Mouse (Mus musculus) CD4-positive, CD25-positive, alpha-beta regulatory T cell (primary cell): ENCODE results near the gene Gm11938. TPM values are rescaled to one million over a fixed set of nuclear protein-coding genes. Genes with fewer than 3 reads are reported as not detected.

Experiments
- polyA plus RNA-seq: library from polyadenylated mRNA; unstranded; fragments of 100-300 nt; shearing (Covaris generic); gene quantifications from one replicate; pipeline ENCODE4 v1.2.1, GENCODE M21; 2017

Gm11938 gene
- not detected for polyA plus RNA-seq

GRCm38 (mm10) chr11:99603208-99603607 lies at the start of gene Gm11938:
Gm11938 (minus strand) TSS chr11:99603308.

GRCm38 (mm10) chr11:99650136-99650535 lies 47.0 kb upstream of the Gm11938 start, which contains the start of gene Gm11555:
Gm11555 (minus strand) TSS chr11:99650236.

GRCm38 (mm10) chr11:99643635-99644139 lies 40.6 kb upstream of the Gm11938 start, which contains the start of gene Krtap4-7:
Krtap4-7 (minus strand) TSS chr11:99644089.

GRCm38 (mm10) chr11:99634653-99635134 lies 31.6 kb upstream of the Gm11938 start, which contains the start of gene Krtap4-2:
Krtap4-2 (minus strand) TSS chr11:99635084.

GRCm38 (mm10) chr11:99628138-99628537 lies 25.0 kb upstream of the Gm11938 start, which contains the start of gene Krtap4-1:
Krtap4-1 (minus strand) TSS chr11:99628238.

GRCm38 (mm10) chr11:99620335-99620734 lies 17.2 kb upstream of the Gm11938 start, which contains the start of gene Gm11562:
Gm11562 (minus strand) TSS chr11:99620435.

GRCm38 (mm10) chr11:99614796-99615363 lies 11.8 kb upstream of the Gm11938 start, which contains the start of gene Krtap2-4:
Krtap2-4 (minus strand) TSS chr11:99614846.

GRCm38 (mm10) chr11:99610089-99610488 lies 7.0 kb upstream of the Gm11938 start, which contains the start of gene Gm11937:
Gm11937 (minus strand) TSS chr11:99610189.

GRCm38 (mm10) chr11:99597742-99598141 lies 5.4 kb downstream of the Gm11938 start, which contains the start of gene Krtap9-3:
Krtap9-3 (minus strand) TSS chr11:99598105.

GRCm38 (mm10) chr11:99590981-99591380 lies 12.1 kb downstream of the Gm11938 start, which contains the start of gene Krtap1-3:
Krtap1-3 (minus strand) TSS chr11:99591339.

GRCm38 (mm10) chr11:99583245-99583704 lies 19.8 kb downstream of the Gm11938 start, which contains the start of gene Krtap1-4:
Krtap1-4 (minus strand) TSS chr11:99583654.

GRCm38 (mm10) chr11:99580636-99581035 lies 22.5 kb downstream of the Gm11938 start, which contains the start of gene Krtap1-5:
Krtap1-5 (minus strand) TSS chr11:99581016.

GRCm38 (mm10) chr11:99566530-99566929 lies 36.6 kb downstream of the Gm11938 start, which contains the start of gene Krtap3-1:
Krtap3-1 (minus strand) TSS chr11:99566630.

GRCm38 (mm10) chr11:99559366-99559765 lies 43.7 kb downstream of the Gm11938 start, which contains the start of gene Gm11939:
Gm11939 (minus strand) TSS chr11:99559466.

GRCm38 (mm10) chr11:99556753-99557152 lies 46.4 kb downstream of the Gm11938 start, which contains the start of gene Krtap3-2:
Krtap3-2 (minus strand) TSS chr11:99556853.

Other genes with a start within 250 kb of the Gm11938 start
- gene Krt28, start 228.4 kb downstream of the Gm11938 start, polyA plus RNA-seq = not detected
- gene Krt10, start 213.9 kb downstream of the Gm11938 start, polyA plus RNA-seq = 15.0 TPM
- gene Krt12, start 181.0 kb downstream of the Gm11938 start, polyA plus RNA-seq = not detected
- not detected for gene Krt20, start 165.2 kb downstream of the Gm11938 start, polyA plus RNA-seq
- gene Krt23, start 110.2 kb downstream of the Gm11938 start, polyA plus RNA-seq = not detected
- not detected for gene Krt39, start 82.0 kb downstream of the Gm11938 start, polyA plus RNA-seq
- gene Krt40, start 60.1 kb downstream of the Gm11938 start, polyA plus RNA-seq = not detected
- not detected for gene Krtap3-3, start 52.4 kb downstream of the Gm11938 start, polyA plus RNA-seq
- not detected for gene Krtap3-2, start 46.5 kb downstream of the Gm11938 start, polyA plus RNA-seq
- gene Gm11939, start 43.8 kb downstream of the Gm11938 start, polyA plus RNA-seq = not detected
- gene Krtap3-1, start 36.7 kb downstream of the Gm11938 start, polyA plus RNA-seq = not detected
- not detected for gene Krtap1-5, start 22.3 kb downstream of the Gm11938 start, polyA plus RNA-seq
- gene Krtap1-4, start 19.7 kb downstream of the Gm11938 start, polyA plus RNA-seq = not detected
- gene Krtap1-3, start 12.0 kb downstream of the Gm11938 start, polyA plus RNA-seq = not detected
- not detected for gene Krtap9-3, start 5.2 kb downstream of the Gm11938 start, polyA plus RNA-seq
- not detected for gene Gm11937, start 6.9 kb upstream of the Gm11938 start, polyA plus RNA-seq
- not detected for gene Krtap2-4, start 11.5 kb upstream of the Gm11938 start, polyA plus RNA-seq
- not detected for gene Gm11562, start 17.1 kb upstream of the Gm11938 start, polyA plus RNA-seq
- not detected for gene Krtap4-1, start 24.9 kb upstream of the Gm11938 start, polyA plus RNA-seq
- not detected for gene Krtap4-2, start 31.8 kb upstream of the Gm11938 start, polyA plus RNA-seq
- not detected for gene Krtap4-7, start 40.8 kb upstream of the Gm11938 start, polyA plus RNA-seq
- gene Gm11555, start 46.9 kb upstream of the Gm11938 start, polyA plus RNA-seq = not detected
- gene Gm11563, start 55.7 kb upstream of the Gm11938 start, polyA plus RNA-seq = not detected
- gene Krtap4-6, start 62.7 kb upstream of the Gm11938 start, polyA plus RNA-seq = not detected
- not detected for gene Gm14190, start 87.4 kb upstream of the Gm11938 start, polyA plus RNA-seq
- not detected for gene Gm14180, start 131.0 kb upstream of the Gm11938 start, polyA plus RNA-seq
- gene Gm11595, start 169.6 kb upstream of the Gm11938 start, polyA plus RNA-seq = not detected
- gene Krtap4-8, start 177.4 kb upstream of the Gm11938 start, polyA plus RNA-seq = not detected
- not detected for gene Krtap4-9, start 181.9 kb upstream of the Gm11938 start, polyA plus RNA-seq
- not detected for gene Gm11596, start 190.2 kb upstream of the Gm11938 start, polyA plus RNA-seq
- not detected for gene Gm11569, start 195.6 kb upstream of the Gm11938 start, polyA plus RNA-seq
- gene Gm11554, start 201.1 kb upstream of the Gm11938 start, polyA plus RNA-seq = not detected
- gene Krtap4-13, start 206.6 kb upstream of the Gm11938 start, polyA plus RNA-seq = not detected
- not detected for gene Gm11564, start 212.4 kb upstream of the Gm11938 start, polyA plus RNA-seq
- gene 2300003K06Rik, start 234.8 kb upstream of the Gm11938 start, polyA plus RNA-seq = not detected
- not detected for gene Krtap4-16, start 248.3 kb upstream of the Gm11938 start, polyA plus RNA-seq